Mouse (Mus musculus): ENCODE measurements around the gene Ptgfrn. TPM values are rescaled to one million over a fixed set of nuclear protein-coding genes. Genes with fewer than 3 reads are reported as not detected.

Ptgfrn gene
- polyA plus RNA-seq, 1 experiment from 2014 or later, result 4.8 TPM

- H3K27me3 ChIP-seq (ENCODE audit: control insufficient read depth, insufficient read depth, low read depth, low read length), result no peaks in the 10 kb centered on the region
- H3K4me1 ChIP-seq (replicated peaks; ENCODE audit: control insufficient read depth, insufficient read depth, low read length), result peaks cover 32% of the 10 kb centered on the region
- peak overlapping the region; percentile 88 for H3K9ac ChIP-seq (ENCODE audit: low read length)
- peak; percentile 59 for ATAC-seq (ENCODE audit: low read depth)
- H3K27ac ChIP-seq (ENCODE audit: low read length), result peak overlapping the region; percentile 86
- H3K4me2 ChIP-seq (ENCODE audit: low read depth, low read length), result peak overlapping the region; percentile 89
- H3K9me3 ChIP-seq (ENCODE audit: control insufficient read depth, low read length), result no peaks in the 10 kb centered on the region
- under 1% methylated on average over 39 of the region's 47 CpGs for WGBS
- no peaks in the 10 kb centered on the region for H3K36me3 ChIP-seq (ENCODE audit: control insufficient read depth, insufficient read depth, low read length)
- peak overlapping the region; percentile 77 for H3K4me3 ChIP-seq (ENCODE audit: low read length)
Measured at GRCm38 (mm10) chr3:101109558-101110021, 488 bp downstream of the Ptgfrn start.

- no peaks in the 10 kb centered on the region for H3K27me3 ChIP-seq (ENCODE audit: control insufficient read depth, insufficient read depth, low read depth, low read length)
- H3K4me1 ChIP-seq (replicated peaks; ENCODE audit: control insufficient read depth, insufficient read depth, low read length), result peaks cover 34% of the 10 kb centered on the region
- H3K36me3 ChIP-seq (ENCODE audit: control insufficient read depth, insufficient read depth, low read length), result no peaks in the 10 kb centered on the region
- peak overlapping the region; percentile 77 for H3K4me3 ChIP-seq (ENCODE audit: low read length)
- no peaks in the 10 kb centered on the region for H3K9me3 ChIP-seq (ENCODE audit: control insufficient read depth, low read length)
- ATAC-seq (ENCODE audit: low read depth), result no peak
- WGBS, result 20% methylated on average over 5 of the region's 5 CpGs
- H3K27ac ChIP-seq (ENCODE audit: low read length), result no peak overlapping the region
- peak overlapping the region; percentile 89 for H3K4me2 ChIP-seq (ENCODE audit: low read depth, low read length)
- peak overlapping the region; percentile 88 for H3K9ac ChIP-seq (ENCODE audit: low read length)
Measured at GRCm38 (mm10) chr3:101108848-101109247, 1.2 kb downstream of the Ptgfrn start.

GRCm38 (mm10) chr3:101108282-101108681 lies 1.8 kb downstream of the Ptgfrn start:
- H3K27me3 ChIP-seq (ENCODE audit: control insufficient read depth, insufficient read depth, low read depth, low read length), result no peaks in the 10 kb centered on the region
- no peak overlapping the region for H3K27ac ChIP-seq (ENCODE audit: low read length)
- peak overlapping the region; percentile 89 for H3K4me2 ChIP-seq (ENCODE audit: low read depth, low read length)
- H3K4me1 ChIP-seq (replicated peaks; ENCODE audit: control insufficient read depth, insufficient read depth, low read length), result peaks cover 34% of the 10 kb centered on the region
- no peaks in the 10 kb centered on the region for H3K9me3 ChIP-seq (ENCODE audit: control insufficient read depth, low read length)
- H3K36me3 ChIP-seq (ENCODE audit: control insufficient read depth, insufficient read depth, low read length), result no peaks in the 10 kb centered on the region
- peak overlapping the region; percentile 88 for H3K9ac ChIP-seq (ENCODE audit: low read length)
- WGBS, result 48% methylated on average over 3 of the region's 3 CpGs
- H3K4me3 ChIP-seq (ENCODE audit: low read length), result no peak overlapping the region; the same call in 1 of the 2 replicates
- no peak for ATAC-seq (ENCODE audit: low read depth)

- Histone ChIP-seq H3K27me3 (ENCODE audit: control insufficient read depth, insufficient read depth, low read depth, low read length) (no peaks in the 10 kb centered on the region), H3K4me2 (ENCODE audit: low read depth, low read length) (no peak overlapping the region), H3K9ac (ENCODE audit: low read length) (no peak overlapping the region), H3K4me3 (ENCODE audit: low read length) (no peak overlapping the region), H3K9me3 (ENCODE audit: control insufficient read depth, low read length) (no peaks in the 10 kb centered on the region), H3K4me1 (replicated peaks; ENCODE audit: control insufficient read depth, insufficient read depth, low read length) (peaks cover 27% of the 10 kb centered on the region), H3K27ac (ENCODE audit: low read length) (no peak overlapping the region), H3K36me3 (ENCODE audit: control insufficient read depth, insufficient read depth, low read length) (no peaks in the 10 kb centered on the region)
- no peak for ATAC-seq (ENCODE audit: low read depth)
- 81% methylated on average over 3 of the region's 3 CpGs for WGBS
Measured at GRCm38 (mm10) chr3:101106326-101106725, 3.8 kb downstream of the Ptgfrn start.

GRCm38 (mm10) chr3:101105486-101105885 lies 4.6 kb downstream of the Ptgfrn start:
- ATAC-seq (ENCODE audit: low read depth), result no peak
- H3K4me3 ChIP-seq (ENCODE audit: low read length), result no peak overlapping the region
- 69% methylated on average over 11 of the region's 11 CpGs for WGBS
- no peak overlapping the region for H3K9ac ChIP-seq (ENCODE audit: low read length)
- no peaks in the 10 kb centered on the region for H3K9me3 ChIP-seq (ENCODE audit: control insufficient read depth, low read length)
- H3K27ac ChIP-seq (ENCODE audit: low read length), result no peak overlapping the region
- H3K4me1 ChIP-seq (replicated peaks; ENCODE audit: control insufficient read depth, insufficient read depth, low read length), result peaks cover 27% of the 10 kb centered on the region
- no peaks in the 10 kb centered on the region for H3K36me3 ChIP-seq (ENCODE audit: control insufficient read depth, insufficient read depth, low read length)
- no peaks in the 10 kb centered on the region for H3K27me3 ChIP-seq (ENCODE audit: control insufficient read depth, insufficient read depth, low read depth, low read length)
- H3K4me2 ChIP-seq (ENCODE audit: low read depth, low read length), result no peak overlapping the region

- Histone ChIP-seq H3K36me3 (ENCODE audit: control insufficient read depth, insufficient read depth, low read length) (no peaks in the 10 kb centered on the region), H3K4me1 (replicated peaks; ENCODE audit: control insufficient read depth, insufficient read depth, low read length) (peaks cover 32% of the 10 kb centered on the region), H3K27ac (ENCODE audit: low read length) (no peak overlapping the region), H3K9ac (ENCODE audit: low read length) (no peak overlapping the region), H3K27me3 (ENCODE audit: control insufficient read depth, insufficient read depth, low read depth, low read length) (no peaks in the 10 kb centered on the region), H3K4me3 (ENCODE audit: low read length) (no peak overlapping the region), H3K9me3 (ENCODE audit: control insufficient read depth, low read length) (no peaks in the 10 kb centered on the region), H3K4me2 (ENCODE audit: low read depth, low read length) (no peak overlapping the region)
- 83% methylated on average over 9 of the region's 9 CpGs for whole genome bisulfite sequencing
- no peak for ATAC-seq (ENCODE audit: low read depth)
Measured at GRCm38 (mm10) chr3:101104883-101105282, 5.2 kb downstream of the Ptgfrn start.

- H3K36me3 ChIP-seq (ENCODE audit: control insufficient read depth, insufficient read depth, low read length), result no peaks in the 10 kb centered on the region
- WGBS, result 72% methylated on average over 9 of the region's 9 CpGs
- H3K27ac ChIP-seq (ENCODE audit: low read length), result no peak overlapping the region
- no peak overlapping the region for H3K4me2 ChIP-seq (ENCODE audit: low read depth, low read length)
- no peaks in the 10 kb centered on the region for H3K9me3 ChIP-seq (ENCODE audit: control insufficient read depth, low read length)
- ATAC-seq (ENCODE audit: low read depth), result no peak
- H3K27me3 ChIP-seq (ENCODE audit: control insufficient read depth, insufficient read depth, low read depth, low read length), result no peaks in the 10 kb centered on the region
- no peak overlapping the region for H3K9ac ChIP-seq (ENCODE audit: low read length)
- no peak overlapping the region for H3K4me3 ChIP-seq (ENCODE audit: low read length)
- H3K4me1 ChIP-seq (replicated peaks; ENCODE audit: control insufficient read depth, insufficient read depth, low read length), result peaks cover 35% of the 10 kb centered on the region
Measured at GRCm38 (mm10) chr3:101103770-101104169, 6.3 kb downstream of the Ptgfrn start.

GRCm38 (mm10) chr3:101102106-101102505 lies 8.0 kb downstream of the Ptgfrn start:
- H3K27me3 ChIP-seq (ENCODE audit: control insufficient read depth, insufficient read depth, low read depth, low read length), result no peaks in the 10 kb centered on the region
- no peaks in the 10 kb centered on the region for H3K9me3 ChIP-seq (ENCODE audit: control insufficient read depth, low read length)
- 86% methylated on average over 7 of the region's 7 CpGs for WGBS
- no peak overlapping the region for H3K27ac ChIP-seq (ENCODE audit: low read length)
- H3K36me3 ChIP-seq (ENCODE audit: control insufficient read depth, insufficient read depth, low read length), result no peaks in the 10 kb centered on the region
- H3K4me3 ChIP-seq (ENCODE audit: low read length), result no peak overlapping the region
- no peak overlapping the region for H3K4me2 ChIP-seq (ENCODE audit: low read depth, low read length)
- no peak overlapping the region for H3K9ac ChIP-seq (ENCODE audit: low read length)
- H3K4me1 ChIP-seq (replicated peaks; ENCODE audit: control insufficient read depth, insufficient read depth, low read length), result peaks cover 30% of the 10 kb centered on the region
- no peak for ATAC-seq (ENCODE audit: low read depth)

GRCm38 (mm10) chr3:101101184-101101583 lies 8.9 kb downstream of the Ptgfrn start:
- H3K4me1 ChIP-seq (replicated peaks; ENCODE audit: control insufficient read depth, insufficient read depth, low read length), result peaks cover 34% of the 10 kb centered on the region

More at GRCm38 (mm10) chr3:101101184-101101583, 8.9 kb downstream of the Ptgfrn start:
- no peak overlapping the region for H3K4me3 ChIP-seq (ENCODE audit: low read length)
- H3K9me3 ChIP-seq (ENCODE audit: control insufficient read depth, low read length), result no peaks in the 10 kb centered on the region
- H3K27ac ChIP-seq (ENCODE audit: low read length), result no peak overlapping the region
- H3K9ac ChIP-seq (ENCODE audit: low read length), result no peak overlapping the region
- no peaks in the 10 kb centered on the region for H3K36me3 ChIP-seq (ENCODE audit: control insufficient read depth, insufficient read depth, low read length)
- WGBS, result 93% methylated on average over 7 of the region's 7 CpGs
- no peak overlapping the region for H3K4me2 ChIP-seq (ENCODE audit: low read depth, low read length)
- no peaks in the 10 kb centered on the region for H3K27me3 ChIP-seq (ENCODE audit: control insufficient read depth, insufficient read depth, low read depth, low read length)
- ATAC-seq (ENCODE audit: low read depth), result no peak

Measured in lung, embryonic 16.5 days (tissue).